Mouse (Mus musculus) cerebellum, adult 2 months (tissue): ENCODE measurements around the gene Defa31.
"Not testable (repeated sequence)": the region's sequence is repeated elsewhere in the genome, so short reads cannot be mapped to it uniquely, and the experiment has no call there.

ENCODE experiments used
- CTCF ChIP-seq: fragments of 200-500 bp; IDR thresholded peaks from 2 replicates; pipeline ENCODE4 v1.5.1; 2011; ENCODE audit warnings: low read depth, mild to moderate bottlenecking, control low read depth, low read length, moderate library complexity, borderline replicate concordance; ENCODE audit not compliant: insufficient read depth
- POLR2A ChIP-seq: fragments of 200-500 bp; IDR thresholded peaks from 2 replicates; pipeline ENCODE4 v1.6.1; 2011; ENCODE audit warnings: low read length, control low read depth, borderline replicate concordance; ENCODE audit not compliant: insufficient read depth

DNA sequence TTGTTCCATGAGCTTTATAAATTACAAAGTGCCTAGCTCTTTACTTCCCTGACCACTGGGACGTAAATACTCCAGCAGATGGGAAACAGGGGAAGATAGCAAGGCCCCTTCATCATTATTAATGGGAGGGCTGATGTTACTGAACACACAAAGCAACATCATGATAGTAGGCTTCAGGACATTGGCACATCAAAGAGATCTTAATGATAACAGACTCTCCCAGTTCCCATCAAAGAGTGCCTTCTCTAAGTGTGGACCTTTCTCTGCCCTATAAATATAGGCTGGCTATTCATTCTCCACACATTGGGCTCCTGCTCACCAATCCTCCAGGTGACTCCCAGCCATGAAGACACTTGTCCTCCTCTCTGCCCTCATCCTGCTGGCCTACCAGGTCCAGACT lies 29.4 kb upstream of the Defa31 start, which contains the start of gene Defa22:
- TF ChIP-seq CTCF, POLR2A: not testable (repeated sequence)
